Mouse (Mus musculus) lung, adult 2 months (tissue): ENCODE results near the gene 4930469K13Rik. TPM values are rescaled to one million over a fixed set of nuclear protein-coding genes. Genes with fewer than 3 reads are reported as not detected.

Source experiments
- DNase-seq: peaks from one replicate; pipeline ENCODE4 v3.0.0; 2022
- H3K4me1 ChIP-seq: fragments of 200-500 bp; 2 replicates; pipeline ENCODE4 v1.6.1; 2011; ENCODE audit warnings: low read length; ENCODE audit not compliant: control insufficient read depth, insufficient read depth
- H3K4me3 ChIP-seq: fragments of 200-500 bp; replicated peaks from 2 replicates; pipeline ENCODE3; 2011; ENCODE audit warnings: low read depth, mild to moderate bottlenecking, control low read depth, low read length; ENCODE audit errors: extremely low read depth
- CTCF ChIP-seq: fragments of 200-500 bp; IDR thresholded peaks from 2 replicates; pipeline ENCODE4 v1.5.1; 2011; ENCODE audit warnings: mild to moderate bottlenecking, low read length, control low read depth; ENCODE audit not compliant: insufficient read depth
- POLR2A ChIP-seq: fragments of 200-500 bp; IDR thresholded peaks from 2 replicates; pipeline ENCODE4 v1.6.1; 2011; ENCODE audit warnings: low read depth, mild to moderate bottlenecking, control low read depth, low read length, borderline replicate concordance; ENCODE audit errors: extremely low read depth
- WGBS: fragments of 180-500 bp; shearing (Covaris S2); methylation state at CpG from one replicate; pipeline ENCODE4 v1.1.7; 2018; 5-methylcytosine and 5-hydroxymethylcytosine counted together
- polyA plus RNA-seq: library from polyadenylated mRNA; depleted of rRNA; stranded (reverse); fragments of >200 nt; gene quantifications from 2 replicates; pipeline ENCODE4 v1.2.3, GENCODE M21; 2012

4930469K13Rik gene
- polyA plus RNA-seq, 1 experiment: not detected

DNA sequence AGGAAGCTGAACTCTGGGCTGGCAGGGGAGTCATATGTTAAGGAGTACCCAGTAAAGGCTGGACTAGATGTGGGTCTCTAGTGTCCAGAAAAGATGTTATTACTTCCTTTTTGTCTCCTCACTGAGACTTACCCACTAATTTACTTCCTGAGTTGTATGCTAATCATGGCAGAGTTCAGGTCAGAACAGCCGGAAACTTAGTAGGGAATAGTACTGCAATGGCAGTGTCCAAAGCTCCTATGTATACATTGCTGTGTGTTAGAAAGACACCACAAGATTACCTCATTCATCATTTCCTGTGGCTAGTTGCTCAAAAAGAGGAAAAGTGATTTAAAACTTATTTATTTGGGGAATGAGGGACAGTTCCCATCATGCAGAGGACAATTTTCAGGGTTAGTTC, 73.3 kb downstream of the 4930469K13Rik start:
- no peaks in the 10 kb centered on the region for H3K4me1 ChIP-seq
- TF ChIP-seq CTCF (no peak), POLR2A (no peak)
- no peak for DNase-seq
- H3K4me3 ChIP-seq: no peak overlapping the region
- 55% methylated on average over 1 of the region's 1 CpGs for WGBS

DNA sequence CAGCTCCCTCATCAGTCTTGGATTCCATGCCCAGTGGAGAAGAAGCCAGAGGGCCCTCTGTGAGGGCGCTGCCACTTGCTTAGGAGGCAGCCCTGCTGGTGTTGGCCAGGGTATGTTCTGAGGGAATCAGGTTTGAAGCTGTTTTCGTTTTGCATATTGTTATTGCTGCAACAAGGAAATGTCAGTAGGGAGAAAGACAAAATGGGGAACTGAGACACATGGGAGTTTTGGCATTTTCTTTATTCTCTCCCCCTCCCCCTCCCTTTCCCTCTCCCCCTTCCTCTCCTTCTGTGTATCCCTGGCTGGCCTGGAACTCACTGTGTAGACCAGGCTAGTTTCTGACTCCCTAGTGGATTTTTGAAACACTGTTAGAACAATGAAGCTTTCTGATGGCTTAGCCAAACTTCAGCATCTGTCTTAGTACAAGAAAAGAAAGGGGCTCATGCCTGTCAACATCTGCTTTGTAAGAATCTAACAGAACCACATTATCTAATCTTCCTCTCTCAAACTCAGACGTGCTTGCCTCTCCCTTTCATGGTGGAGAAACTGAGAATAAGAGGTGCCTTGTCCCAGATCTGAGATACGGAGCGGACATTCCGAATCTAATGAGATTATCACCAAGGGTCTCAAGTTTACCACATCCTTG, 86.2 kb downstream of the 4930469K13Rik start:
- TF ChIP-seq CTCF (no peak), POLR2A (no peak)
- no peak for DNase-seq
- 71% methylated on average over 6 of the region's 6 CpGs for WGBS

DNA sequence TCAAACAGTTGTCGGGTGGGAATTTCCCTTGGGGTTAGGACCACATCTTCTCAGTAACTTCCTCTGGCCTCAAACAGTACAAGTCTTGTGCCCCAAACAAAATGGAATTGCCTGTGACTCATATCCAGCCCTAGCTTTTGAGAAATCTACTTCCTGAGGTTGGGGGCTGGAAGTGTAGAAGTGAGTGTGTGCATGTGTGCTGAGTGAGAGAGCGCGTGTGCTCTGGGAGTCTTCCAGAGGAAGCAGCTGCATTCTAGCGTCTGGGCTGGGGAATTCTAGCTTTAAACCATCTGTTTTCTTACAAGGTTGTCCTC, 87.5 kb downstream of the 4930469K13Rik start:
- WGBS: 28% methylated on average over 4 of the region's 4 CpGs
- TF ChIP-seq POLR2A (no peak), CTCF (no peak)
- Histone ChIP-seq H3K4me3 (no peak overlapping the region), H3K4me1 (no peaks in the 10 kb centered on the region)
- no peak for DNase-seq

More for the DNA sequence above, 86.2 kb downstream of the 4930469K13Rik start:
- Histone ChIP-seq H3K4me1 (no peaks in the 10 kb centered on the region), H3K4me3 (no peak overlapping the region)

DNA sequence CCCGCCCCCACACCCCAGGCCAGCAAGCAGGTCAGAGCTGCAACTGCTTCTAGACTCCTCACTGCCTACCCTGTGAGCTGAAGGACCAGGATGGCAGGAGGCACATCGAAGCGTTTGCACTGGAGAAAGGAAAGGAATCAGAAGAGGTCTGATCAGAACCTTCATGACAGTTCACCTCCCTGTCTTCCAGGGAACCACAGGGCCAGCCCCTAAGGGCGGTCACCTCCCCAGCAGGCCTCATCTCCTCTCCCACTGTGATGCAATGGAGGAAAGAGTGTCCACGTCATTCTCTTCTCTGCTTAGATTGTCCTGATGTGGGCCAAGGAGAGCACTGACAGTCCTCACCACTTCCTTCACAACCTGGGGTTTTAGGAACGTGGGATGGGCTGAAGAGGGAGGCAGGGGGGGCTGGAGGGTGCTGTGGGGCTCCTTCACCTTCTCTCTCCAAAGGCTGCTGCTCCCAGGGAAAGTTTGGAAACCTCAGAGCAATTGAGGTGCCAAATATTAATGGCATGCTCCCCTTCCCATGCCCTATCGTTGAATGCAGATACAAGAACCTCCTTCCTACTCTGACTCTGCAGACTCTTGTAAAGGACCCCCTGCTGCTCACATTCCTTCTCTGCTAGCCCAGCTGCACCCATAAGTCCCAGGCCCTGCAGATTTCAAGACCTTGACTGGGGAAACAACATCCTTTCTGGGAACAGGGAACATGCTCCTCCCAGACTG, 88.1 kb downstream of the 4930469K13Rik start:
- WGBS: 53% methylated on average over 7 of the region's 7 CpGs
- H3K4me1 ChIP-seq: no peaks in the 10 kb centered on the region
- DNase-seq: no peak
- no peak for TF ChIP-seq POLR2A
- TF ChIP-seq CTCF: no peak
- no peak overlapping the region for H3K4me3 ChIP-seq

DNA sequence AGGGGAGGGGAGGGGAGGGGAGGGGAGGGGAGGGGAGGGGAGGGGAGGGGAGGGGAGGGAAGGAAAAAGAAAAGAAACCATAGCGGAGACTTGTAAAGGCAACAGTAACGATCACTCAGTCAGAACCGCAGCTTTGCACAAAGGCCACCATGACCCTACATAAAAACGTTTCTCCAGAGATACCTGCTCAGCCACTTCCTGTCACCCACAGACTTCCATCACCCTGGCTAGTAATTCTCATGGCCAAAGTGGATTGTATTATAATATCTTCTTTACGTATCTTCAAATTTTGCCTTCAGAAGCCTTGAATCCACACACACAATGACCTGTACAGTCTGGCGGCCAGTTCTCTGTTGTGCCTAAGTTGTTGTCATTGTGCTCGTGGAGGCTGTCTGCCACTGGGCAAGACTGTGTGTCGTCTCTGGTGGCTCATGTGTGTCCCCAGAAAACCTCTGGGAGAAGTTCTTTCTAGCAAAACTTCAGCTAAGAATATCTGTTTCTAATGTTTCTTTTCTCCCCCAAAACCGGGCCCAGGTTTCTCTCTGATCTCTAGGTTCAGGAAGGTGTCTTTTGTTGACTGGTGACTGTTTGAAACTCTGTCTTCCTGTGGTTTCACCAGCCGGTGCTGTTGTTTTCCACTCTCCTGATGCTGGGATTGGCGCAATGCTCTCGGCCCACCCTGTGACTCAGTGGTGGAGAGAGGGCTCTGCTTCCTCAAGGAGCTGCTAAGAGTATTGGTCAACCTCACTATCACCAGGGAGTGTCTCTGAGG, 88.9 kb downstream of the 4930469K13Rik start:
- TF ChIP-seq POLR2A (no peak), CTCF (no peak)
- H3K4me3 ChIP-seq: no peak overlapping the region
- no peaks in the 10 kb centered on the region for H3K4me1 ChIP-seq
- 71% methylated on average over 12 of the region's 12 CpGs for WGBS
- no peak for DNase-seq

DNA sequence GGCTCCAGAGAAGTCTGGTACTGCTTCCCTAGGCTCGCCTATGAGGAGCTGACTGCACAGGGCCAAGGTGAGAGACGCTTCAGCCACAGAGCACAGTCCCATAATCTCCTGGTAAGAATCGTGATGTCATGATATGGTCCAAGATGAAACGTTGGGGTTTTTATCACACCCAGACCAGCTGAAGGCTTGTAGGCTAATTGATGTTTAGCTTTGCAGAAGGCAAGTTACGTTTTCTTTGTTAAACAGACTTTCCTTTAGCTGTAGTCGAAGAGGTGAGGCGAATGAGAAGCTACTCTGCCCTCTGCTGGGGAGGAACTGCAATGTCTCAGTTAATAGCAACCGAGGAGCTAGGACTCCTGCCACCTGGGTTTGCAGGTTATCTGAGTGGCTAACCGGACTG, 89.7 kb downstream of the 4930469K13Rik start:
- DNase-seq: no peak
- no peak for TF ChIP-seq POLR2A
- TF ChIP-seq CTCF: peak; percentile 64
- H3K4me3 ChIP-seq: no peak overlapping the region
- 31% methylated on average over 9 of the region's 9 CpGs for WGBS
- H3K4me1 ChIP-seq: no peaks in the 10 kb centered on the region

DNA sequence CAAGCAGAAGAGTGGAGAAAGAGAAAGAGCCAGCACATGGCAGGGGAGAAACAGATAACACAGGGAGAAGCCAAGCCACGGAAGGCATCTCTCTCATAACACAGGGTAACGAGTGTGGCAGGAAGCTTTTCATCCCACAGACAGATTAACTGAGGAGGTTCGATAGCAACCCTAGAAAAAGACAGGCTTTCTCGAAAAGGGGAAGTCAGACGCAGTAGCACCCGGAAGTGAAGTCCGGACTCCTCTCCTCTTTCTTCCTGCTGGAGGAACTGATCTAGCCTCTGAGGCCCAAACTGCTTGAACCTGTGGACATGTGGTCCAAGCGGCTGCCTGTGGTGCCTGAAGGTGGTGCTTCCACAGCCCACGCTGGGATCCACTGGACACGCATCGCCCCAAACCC, 90.1 kb downstream of the 4930469K13Rik start:
- WGBS: 71% methylated on average over 11 of the region's 11 CpGs
- no peak overlapping the region for H3K4me3 ChIP-seq
- DNase-seq: no peak

DNA sequence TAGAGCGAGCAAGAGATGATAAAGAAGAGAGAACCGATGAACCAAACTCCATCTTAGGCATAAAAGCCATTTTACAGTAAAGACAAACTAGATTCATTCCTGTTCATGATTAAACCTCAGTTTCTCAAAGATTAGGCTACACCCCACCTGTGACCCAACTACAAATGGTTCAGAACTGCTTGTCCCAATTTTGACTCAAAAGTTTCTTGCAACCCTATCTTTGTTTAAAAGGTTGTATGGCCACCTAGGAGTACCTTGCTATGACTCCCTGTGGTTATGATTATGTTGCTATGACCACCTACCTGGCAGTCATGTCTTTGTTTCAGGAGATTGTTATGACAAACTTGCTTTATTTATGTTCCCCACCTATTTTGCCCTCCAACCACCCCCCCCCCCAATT, 90.7 kb downstream of the 4930469K13Rik start:
- Histone ChIP-seq H3K4me3 (no peak overlapping the region), H3K4me1 (no peaks in the 10 kb centered on the region)
- 59% methylated on average over 2 of the region's 2 CpGs for WGBS
- DNase-seq: no peak
- no peak for TF ChIP-seq POLR2A
- no peak for TF ChIP-seq CTCF

More for the DNA sequence above, 90.1 kb downstream of the 4930469K13Rik start:
- TF ChIP-seq CTCF: no peak
- no peak for TF ChIP-seq POLR2A
- H3K4me1 ChIP-seq: no peaks in the 10 kb centered on the region

DNA sequence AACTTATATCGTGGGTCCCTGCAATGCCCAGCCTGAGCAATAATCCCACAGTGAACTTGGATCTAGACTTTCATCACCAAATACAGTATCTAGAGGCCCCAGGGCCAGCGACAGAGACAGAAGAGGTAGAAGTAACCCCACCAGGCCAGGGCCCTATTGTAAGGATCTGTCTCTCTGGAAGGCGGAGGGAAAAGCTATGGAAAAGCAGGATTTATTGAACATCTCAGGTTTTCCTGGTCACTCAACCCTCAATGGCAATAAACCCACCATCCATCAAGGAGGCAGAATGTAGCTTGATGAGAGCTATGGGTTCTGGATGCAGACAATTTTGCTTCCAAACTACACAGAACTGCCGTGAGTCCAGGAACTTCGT, 95.8 kb downstream of the 4930469K13Rik start:
- TF ChIP-seq POLR2A (no peak), CTCF (no peak)
- no peak for DNase-seq

DNA sequence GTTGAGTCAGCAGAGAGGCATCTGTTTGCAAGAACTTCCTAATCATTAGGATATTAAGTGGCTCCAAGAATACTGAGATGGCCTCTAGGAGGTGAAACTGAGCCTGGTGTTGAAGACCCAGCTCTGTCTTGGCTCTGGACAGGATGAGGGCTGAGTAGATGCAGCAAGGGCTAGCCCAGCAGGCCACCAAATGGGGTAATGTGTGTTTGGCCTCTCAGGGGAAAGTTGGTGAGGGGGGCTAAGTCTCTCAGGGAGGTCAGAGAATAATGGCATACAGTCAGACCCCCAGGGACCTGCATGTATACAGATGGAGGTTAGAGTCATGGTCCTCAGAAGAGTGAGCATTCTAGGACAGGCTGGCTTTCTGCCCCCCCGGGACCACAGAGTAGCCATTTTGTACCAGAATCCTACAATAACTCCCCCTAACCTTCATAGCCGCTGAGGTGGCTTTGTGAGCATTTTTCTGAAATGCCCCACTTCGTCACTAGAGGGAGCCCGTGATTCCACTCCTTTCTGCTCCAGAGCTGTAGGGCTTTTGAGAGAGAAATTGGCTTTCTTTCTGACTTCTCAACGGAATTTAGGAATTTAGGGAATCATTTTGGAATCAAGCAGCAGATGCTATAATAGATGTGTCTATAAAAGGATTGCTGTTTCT, 96.3 kb downstream of the 4930469K13Rik start:
- Histone ChIP-seq H3K4me1 (no peaks in the 10 kb centered on the region), H3K4me3 (no peak overlapping the region)
- peak; percentile 43 for DNase-seq
- TF ChIP-seq POLR2A (no peak), CTCF (peak; percentile 63; the same call in 1 of the 2 replicates)
- 3% methylated on average over 5 of the region's 5 CpGs for WGBS

More for the DNA sequence above, 95.8 kb downstream of the 4930469K13Rik start:
- WGBS: 73% methylated on average over 5 of the region's 5 CpGs
- Histone ChIP-seq H3K4me3 (no peak overlapping the region), H3K4me1 (no peaks in the 10 kb centered on the region)
